Mouse (Mus musculus) heart, adult 2 months (tissue): ENCODE data around the gene Ltbp3. TPM values are rescaled to one million over a fixed set of nuclear protein-coding genes. Genes with fewer than 3 reads are reported as not detected.

Source experiments
- DNase-seq, 2 experiments: peaks; one replicate each; pipeline ENCODE4 v3.0.0; 2021
- H3K27ac ChIP-seq: fragments of 200-600 bp; 2 replicates; pipeline ENCODE4 v1.8.1; 2022
- H3K27me3 ChIP-seq: fragments of 200-500 bp; 2 replicates; pipeline ENCODE4 v1.6.1; 2012; ENCODE audit warnings: mild to moderate bottlenecking, low read length, inconsistent platforms, mixed read lengths; ENCODE audit not compliant: control insufficient read depth, insufficient read depth
- H3K36me3 ChIP-seq: fragments of 200-500 bp; 2 replicates; pipeline ENCODE4 v1.6.1; 2012; ENCODE audit warnings: low read length, inconsistent platforms; ENCODE audit not compliant: control insufficient read depth, insufficient read depth
- H3K4me1 ChIP-seq: fragments of 200-500 bp; 2 replicates; pipeline ENCODE4 v1.6.1; 2011; ENCODE audit warnings: low read length; ENCODE audit not compliant: control insufficient read depth, insufficient read depth
- H3K4me3 ChIP-seq: fragments of 200-600 bp; 2 replicates; pipeline ENCODE4 v1.8.1; 2022
- H3K79me2 ChIP-seq: fragments of 200-500 bp; replicated peaks from 2 replicates; pipeline ENCODE4 v1.6.1; 2012; ENCODE audit warnings: mild to moderate bottlenecking, inconsistent platforms, low read length, moderate library complexity, mixed read lengths; ENCODE audit not compliant: control insufficient read depth, insufficient read depth
- H3K9ac ChIP-seq: fragments of 200-500 bp; 2 replicates; pipeline ENCODE4 v1.6.1; 2012; ENCODE audit warnings: low read depth, mild to moderate bottlenecking, control low read depth, inconsistent platforms, low read length, mixed read lengths
- CTCF ChIP-seq: fragments of 200-600 bp; IDR thresholded peaks from 2 replicates; pipeline ENCODE4 v1.8.1; 2022; ENCODE audit warnings: antibody characterized with exemption, mild to moderate bottlenecking, moderate library complexity
- EP300 ChIP-seq: fragments of 200-500 bp; IDR thresholded peaks from 2 replicates; pipeline ENCODE4 v1.6.1; 2011; ENCODE audit warnings: low read depth, low read length, control low read depth; ENCODE audit not compliant: insufficient read depth
- POLR2A ChIP-seq: fragments of 200-500 bp; IDR thresholded peaks from 2 replicates; pipeline ENCODE4 v1.6.1; 2011; ENCODE audit warnings: mild to moderate bottlenecking, low read depth, low read length, control low read depth; ENCODE audit not compliant: insufficient read depth
- WGBS: fragments of 180-500 bp; shearing (Covaris S2); methylation state at CpG from one replicate; pipeline ENCODE4 v1.1.7; 2018; 5-methylcytosine and 5-hydroxymethylcytosine counted together
- intact Hi-C: fragments of 180-260 bp; cut with DNase I; formaldehyde crosslinking; loops from one replicate; pipeline ENCODE4 v1.15.1; 2025
- polyA plus RNA-seq: library from polyadenylated mRNA; depleted of rRNA; stranded (reverse); fragments of >200 nt; gene quantifications from 2 replicates; pipeline ENCODE4 v1.2.3, GENCODE M21; 2012; rRNA removed
- total RNA-seq, 2 experiments: library from RNA; stranded (reverse); gene quantifications; 2 replicates each; pipeline ENCODE4 v1.2.3; 2021

The Ltbp3 gene
- total and polyA plus RNA-seq, 3 experiments = 30.7 to 61.5 (median 34.2) TPM

- DNase-seq = no peak
- peak overlapping the region; percentile 100 for H3K27ac ChIP-seq
- intact Hi-C loops = no loop called here
- whole genome bisulfite sequencing = 68% methylated on average over 3 of the region's 3 CpGs
- H3K27me3 ChIP-seq = no peaks in the 10 kb centered on the region
- H3K79me2 ChIP-seq = no peaks in the 10 kb centered on the region
- peaks cover 11% of the 10 kb centered on the region; the same call in 1 of the 2 replicates for H3K36me3 ChIP-seq
- H3K9ac ChIP-seq = no peak overlapping the region
- TF ChIP-seq EP300 (no peak), CTCF (no peak), POLR2A (no peak)
- H3K4me1 ChIP-seq = peaks cover 59% of the 10 kb centered on the region
- H3K4me3 ChIP-seq = no peak overlapping the region
Measured at GRCm38 (mm10) chr19:5807740-5808139, 67.0 kb downstream of the Ltbp3 start.

Other genes with a start within 250 kb of the Ltbp3 start
- gene 1700020D05Rik, start 237.1 kb upstream of the Ltbp3 start, total RNA-seq = under 1 TPM; 0.82 to 0.89 TPM
- gene 1700020D05Rik, start 237.1 kb upstream of the Ltbp3 start, polyA plus RNA-seq = 0.70 and 0.85 TPM in 2 replicates
- 1 to 10 TPM; 3.9 to 5.2 TPM for gene Snx32, start 230.4 kb upstream of the Ltbp3 start, total RNA-seq
- gene Snx32, start 230.4 kb upstream of the Ltbp3 start, polyA plus RNA-seq = 11.4 and 13.0 TPM in 2 replicates
- gene Ovol1, start 180.3 kb upstream of the Ltbp3 start, total RNA-seq = not detected
- gene Ovol1, start 180.3 kb upstream of the Ltbp3 start, polyA plus RNA-seq = 0.04 TPM in 1 of 2 replicates, not detected in the other
- gene Ap5b1, start 172.9 kb upstream of the Ltbp3 start, total RNA-seq = 1 to 10 TPM; 3.0 to 3.3 TPM
- 3.0 and 3.1 TPM in 2 replicates for gene Ap5b1, start 172.9 kb upstream of the Ltbp3 start, polyA plus RNA-seq
- gene Rnaseh2c, start 139.0 kb upstream of the Ltbp3 start, total RNA-seq = 10 to 100 TPM; 50.2 to 58.6 TPM
- 18.7 and 37.1 TPM in 2 replicates for gene Rnaseh2c, start 139.0 kb upstream of the Ltbp3 start, polyA plus RNA-seq
- gene Kat5, start 130.7 kb upstream of the Ltbp3 start, total RNA-seq = 10 to 100 TPM; 27.0 to 27.5 TPM
- gene Kat5, start 130.7 kb upstream of the Ltbp3 start, polyA plus RNA-seq = 36.1 and 56.9 TPM in 2 replicates
- 10 to 100 TPM; 26.8 to 32.5 TPM for gene Rela, start 103.4 kb upstream of the Ltbp3 start, total RNA-seq
- 39.8 and 57.2 TPM in 2 replicates for gene Rela, start 103.4 kb upstream of the Ltbp3 start, polyA plus RNA-seq
- gene Sipa1, start 77.2 kb upstream of the Ltbp3 start, total RNA-seq = 10 to 100 TPM; 19.9 to 23.5 TPM
- gene Sipa1, start 77.2 kb upstream of the Ltbp3 start, polyA plus RNA-seq = 37.7 and 39.9 TPM in 2 replicates
- gene Map3k11, start 52.2 kb upstream of the Ltbp3 start, total RNA-seq = 10 to 100 TPM; 20.8 to 23.2 TPM
- 31.5 and 31.9 TPM in 2 replicates for gene Map3k11, start 52.2 kb upstream of the Ltbp3 start, polyA plus RNA-seq
- 10 to 100 TPM; 17.5 to 18.6 TPM for gene Pcnx3, start 52.0 kb upstream of the Ltbp3 start, total RNA-seq
- 33.6 and 40.1 TPM in 2 replicates for gene Pcnx3, start 52.0 kb upstream of the Ltbp3 start, polyA plus RNA-seq
- not detected for gene Kcnk7, start 36.5 kb upstream of the Ltbp3 start, total RNA-seq
- gene Kcnk7, start 36.5 kb upstream of the Ltbp3 start, polyA plus RNA-seq = not detected in 2 replicates
- 100 to 1,000 TPM; 128 to 137 TPM for gene Ehbp1l1, start 14.6 kb upstream of the Ltbp3 start, total RNA-seq
- gene Ehbp1l1, start 14.6 kb upstream of the Ltbp3 start, polyA plus RNA-seq = 100 and 121 TPM in 2 replicates
- 10 to 100 TPM; 24.2 to 26.3 TPM for gene Fam89b, start 11.3 kb upstream of the Ltbp3 start, total RNA-seq
- gene Fam89b, start 11.3 kb upstream of the Ltbp3 start, polyA plus RNA-seq = 75.7 and 80.7 TPM in 2 replicates
- 10 to 100 TPM; 57.2 to 70.0 TPM for gene Scyl1, start 30.5 kb downstream of the Ltbp3 start, total RNA-seq
- 95.6 and 113 TPM in 2 replicates for gene Scyl1, start 30.5 kb downstream of the Ltbp3 start, polyA plus RNA-seq
- 1 to 10 TPM; 7.7 to 8.4 TPM for gene Frmd8, start 134.4 kb downstream of the Ltbp3 start, total RNA-seq
- 7.0 and 9.3 TPM in 2 replicates for gene Frmd8, start 134.4 kb downstream of the Ltbp3 start, polyA plus RNA-seq
- gene Slc25a45, start 136.9 kb downstream of the Ltbp3 start, total RNA-seq = 1 to 10 TPM; 2.8 TPM
- 7.9 and 8.2 TPM in 2 replicates for gene Slc25a45, start 136.9 kb downstream of the Ltbp3 start, polyA plus RNA-seq
- gene Tigd3, start 153.2 kb downstream of the Ltbp3 start, total RNA-seq = under 1 TPM; 0.14 to 0.47 TPM
- gene Tigd3, start 153.2 kb downstream of the Ltbp3 start, polyA plus RNA-seq = 0.25 and 0.67 TPM in 2 replicates
- gene Dpf2, start 172.1 kb downstream of the Ltbp3 start, total RNA-seq = 10 to 100 TPM; 82.3 to 83.5 TPM
- 71.8 and 104 TPM in 2 replicates for gene Dpf2, start 172.1 kb downstream of the Ltbp3 start, polyA plus RNA-seq
- 1 to 10 TPM; 8.0 to 8.4 TPM for gene Cdc42ep2, start 183.9 kb downstream of the Ltbp3 start, total RNA-seq
- gene Cdc42ep2, start 183.9 kb downstream of the Ltbp3 start, polyA plus RNA-seq = 11.7 and 19.0 TPM in 2 replicates
- 10 to 100 TPM in 1 of 2 experiments, 1 to 10 TPM in 1; 8.6 to 10.9 TPM for gene Pola2, start 223.3 kb downstream of the Ltbp3 start, total RNA-seq
- 27.9 and 38.7 TPM in 2 replicates for gene Pola2, start 223.3 kb downstream of the Ltbp3 start, polyA plus RNA-seq
- not detected for gene Slc22a20, start 245.2 kb downstream of the Ltbp3 start, total RNA-seq
- gene Slc22a20, start 245.2 kb downstream of the Ltbp3 start, polyA plus RNA-seq = not detected in 2 replicates